Mouse (Mus musculus): ENCODE data around the gene Vps54. TPM values are rescaled to one million over a fixed set of nuclear protein-coding genes. Genes with fewer than 3 reads are reported as not detected.

Vps54 gene
- total RNA-seq, 1 experiment from 2014 or later, result 60.2 TPM

- no peak for ATAC-seq (replicated peaks; ENCODE audit: low read depth, poor library complexity, severe bottlenecking)
Measured at GRCm38 (mm10) chr11:21327486-21327885, 88.4 kb downstream of the Vps54 start.

- no peak for ATAC-seq (replicated peaks; ENCODE audit: low read depth, poor library complexity, severe bottlenecking)
Measured at GRCm38 (mm10) chr11:21328141-21328540, 89.1 kb downstream of the Vps54 start.

DNA sequence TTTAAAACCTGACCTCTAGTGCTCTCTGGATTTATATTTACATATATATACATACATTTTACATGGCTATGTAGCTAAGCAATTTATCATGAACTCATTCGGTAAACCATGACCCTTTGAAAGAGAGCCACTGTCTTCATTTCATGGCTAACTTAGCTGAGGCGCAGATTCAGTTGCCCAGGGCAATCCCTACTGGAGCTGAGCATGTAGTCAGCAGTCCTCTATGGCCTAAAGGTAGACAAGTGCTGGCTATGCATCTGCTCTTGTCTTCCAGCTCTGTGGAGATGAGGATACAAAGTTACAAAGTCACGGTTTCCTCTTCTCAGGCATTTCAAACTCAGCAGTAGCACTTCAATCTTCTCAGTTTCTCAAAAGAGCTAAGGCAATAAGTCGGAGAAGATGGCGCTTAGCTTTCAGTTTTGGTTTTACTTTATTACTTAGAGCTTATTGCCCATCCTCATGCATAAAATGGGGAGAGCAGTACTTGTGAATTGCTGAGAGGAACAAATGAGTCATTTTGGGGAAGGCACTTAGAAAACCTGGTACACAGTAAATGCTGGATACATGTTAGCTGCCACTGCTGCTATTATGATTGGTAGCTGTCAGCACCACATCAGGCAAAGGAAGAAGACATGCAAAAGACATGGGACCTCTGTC, 93.7 kb downstream of the Vps54 start:
- no peak for ATAC-seq (replicated peaks; ENCODE audit: low read depth, poor library complexity, severe bottlenecking)

GRCm38 (mm10) chr11:21337855-21338254, 98.8 kb downstream of the Vps54 start:
- no peak for ATAC-seq (replicated peaks; ENCODE audit: low read depth, poor library complexity, severe bottlenecking)

DNA sequence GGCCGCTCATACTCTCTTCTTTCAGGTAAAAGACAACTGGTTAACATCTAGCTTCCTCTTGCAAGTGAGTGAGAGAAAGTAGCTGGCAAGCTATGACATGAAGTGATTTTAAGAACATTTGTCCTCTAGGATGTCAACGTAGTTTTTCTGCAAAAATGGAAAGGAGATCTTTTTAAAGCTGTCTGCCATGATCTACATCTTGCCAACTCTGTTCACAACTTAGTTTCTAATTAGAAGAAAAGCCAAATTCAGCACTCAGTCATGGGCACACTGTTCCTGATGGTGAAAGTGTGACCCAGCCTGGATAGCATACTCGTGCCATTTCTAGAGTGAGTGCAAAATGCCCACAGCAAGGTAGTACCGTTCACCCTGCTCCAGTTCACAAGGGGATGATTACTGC, 100.0 kb downstream of the Vps54 start:
- ATAC-seq (replicated peaks; ENCODE audit: low read depth, poor library complexity, severe bottlenecking), result no peak

GRCm38 (mm10) chr11:21343490-21343889, 104.4 kb downstream of the Vps54 start:
- ATAC-seq (replicated peaks; ENCODE audit: low read depth, poor library complexity, severe bottlenecking), result 0 out of 2 replicates have a peak, but pooled peaks have one; percentile 29

GRCm38 (mm10) chr11:21346020-21346419, 106.9 kb downstream of the Vps54 start:
- no peak for ATAC-seq (replicated peaks; ENCODE audit: low read depth, poor library complexity, severe bottlenecking)

GRCm38 (mm10) chr11:21348890-21349289, 109.8 kb downstream of the Vps54 start:
- no peak for ATAC-seq (replicated peaks; ENCODE audit: low read depth, poor library complexity, severe bottlenecking)

GRCm38 (mm10) chr11:21351296-21351695, 112.2 kb downstream of the Vps54 start:
- ATAC-seq (replicated peaks; ENCODE audit: low read depth, poor library complexity, severe bottlenecking), result no peak

DNA sequence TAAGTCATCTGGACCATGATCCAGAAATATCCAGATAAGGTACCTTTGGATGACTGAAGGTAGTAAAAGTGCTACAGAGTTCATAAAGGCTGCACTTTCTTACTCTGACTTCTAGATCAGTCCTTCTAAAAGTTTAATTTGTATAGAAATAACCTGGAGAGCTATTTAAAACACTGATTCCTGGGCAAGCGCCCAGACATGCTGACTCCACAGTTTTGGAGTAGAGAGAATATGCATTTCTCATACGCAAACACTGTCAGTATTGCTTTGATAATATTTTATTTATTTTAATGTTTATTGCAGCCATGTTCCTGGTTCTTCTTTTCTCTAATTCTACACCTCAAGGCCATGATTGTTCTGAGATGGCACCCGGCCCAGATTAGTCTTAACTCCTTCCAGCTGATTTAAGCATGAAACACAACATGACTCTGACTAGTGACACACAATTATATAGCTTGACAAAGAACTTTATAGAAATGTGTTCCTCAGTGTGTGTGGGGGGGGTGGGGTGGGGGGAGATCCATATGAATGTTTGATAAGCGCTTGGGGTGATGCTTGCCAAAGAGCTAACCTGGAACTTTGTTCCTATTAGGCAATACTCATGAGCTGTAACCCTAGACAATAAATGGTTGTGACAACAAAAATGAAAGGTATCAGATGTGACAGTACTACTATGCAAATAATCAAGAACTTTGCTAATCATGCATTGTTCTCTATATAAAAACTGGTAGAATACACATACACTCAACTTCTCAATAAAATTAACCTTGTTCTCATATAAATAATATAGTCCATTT, 124.3 kb downstream of the Vps54 start:
- ATAC-seq (replicated peaks; ENCODE audit: low read depth, poor library complexity, severe bottlenecking), result no peak

DNA sequence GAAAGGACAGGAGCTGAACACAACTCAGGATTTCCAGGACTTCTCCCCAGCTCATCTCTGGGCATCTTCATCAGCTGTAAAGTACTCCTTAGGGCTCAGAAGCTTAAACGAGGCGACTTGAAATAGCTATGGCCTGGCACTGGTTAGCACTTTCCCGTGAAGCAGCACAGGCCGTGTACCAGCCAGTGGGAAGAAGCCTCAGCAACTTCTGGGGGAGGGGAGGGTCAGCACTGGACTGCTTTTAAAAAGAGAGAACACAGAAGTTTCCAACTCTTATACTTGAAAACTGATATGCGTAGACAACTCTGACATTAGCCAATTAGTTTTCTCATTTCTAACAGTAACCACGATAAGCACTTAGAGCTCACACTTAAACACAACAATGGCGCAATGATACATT, 129.4 kb downstream of the Vps54 start:
- ATAC-seq (replicated peaks; ENCODE audit: low read depth, poor library complexity, severe bottlenecking), result no peak

DNA sequence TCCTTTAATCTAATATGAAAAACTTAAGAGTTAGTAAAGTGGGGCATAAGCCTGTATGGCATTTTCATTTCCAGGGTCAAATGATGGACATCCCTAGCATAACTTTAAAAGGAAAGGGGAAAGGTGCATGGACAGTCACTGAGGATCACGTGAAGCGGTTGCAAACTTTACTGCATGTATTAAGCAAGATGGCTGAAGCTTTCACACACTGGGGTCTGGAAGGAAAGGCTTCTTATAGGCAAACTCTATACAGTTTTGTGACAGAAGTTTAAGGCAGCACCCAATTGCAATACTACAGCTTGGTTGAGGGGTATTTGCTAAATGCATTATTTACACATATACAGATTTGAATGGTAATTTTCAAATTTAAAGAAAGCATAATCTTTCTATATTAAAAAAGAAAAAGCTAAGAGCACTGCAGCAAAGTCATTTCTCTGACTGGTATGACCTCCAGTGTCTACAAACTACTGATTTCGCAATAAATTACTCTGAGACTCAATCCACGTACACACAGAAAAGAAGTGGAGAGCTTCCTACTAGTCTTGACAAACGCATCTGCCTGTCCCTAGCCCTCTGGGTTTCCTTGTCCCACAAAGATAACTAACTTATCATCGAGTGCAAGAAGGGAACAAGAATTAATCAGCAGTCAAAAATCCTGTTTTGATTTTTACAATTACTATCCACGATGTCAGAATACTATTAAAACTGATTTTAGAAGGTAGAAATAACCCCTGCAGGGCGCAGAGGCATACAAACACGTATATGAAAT, 130.4 kb downstream of the Vps54 start:
- ATAC-seq (replicated peaks; ENCODE audit: low read depth, poor library complexity, severe bottlenecking), result 0 out of 2 replicates have a peak, but pooled peaks have one; percentile 20

- peak; percentile 55 for ATAC-seq (replicated peaks; ENCODE audit: low read depth, poor library complexity, severe bottlenecking)
Measured at GRCm38 (mm10) chr11:21370399-21371121, 131.5 kb downstream of the Vps54 start.

Other genes starting within 250 kb of the Vps54 start
- gene Peli1, start 148.0 kb upstream of the Vps54 start, total RNA-seq (2017), result 24.1 and 25.0 TPM in 2 replicates
- gene Ugp2, start 131.9 kb downstream of the Vps54 start, total RNA-seq (2017), result 37.9 and 43.3 TPM in 2 replicates

Measured in common myeloid progenitor, adult 5-6 weeks (primary cell).